Comparison of ENCODE assay signal across 9 mouse cellular contexts in the genomic region with DNA sequence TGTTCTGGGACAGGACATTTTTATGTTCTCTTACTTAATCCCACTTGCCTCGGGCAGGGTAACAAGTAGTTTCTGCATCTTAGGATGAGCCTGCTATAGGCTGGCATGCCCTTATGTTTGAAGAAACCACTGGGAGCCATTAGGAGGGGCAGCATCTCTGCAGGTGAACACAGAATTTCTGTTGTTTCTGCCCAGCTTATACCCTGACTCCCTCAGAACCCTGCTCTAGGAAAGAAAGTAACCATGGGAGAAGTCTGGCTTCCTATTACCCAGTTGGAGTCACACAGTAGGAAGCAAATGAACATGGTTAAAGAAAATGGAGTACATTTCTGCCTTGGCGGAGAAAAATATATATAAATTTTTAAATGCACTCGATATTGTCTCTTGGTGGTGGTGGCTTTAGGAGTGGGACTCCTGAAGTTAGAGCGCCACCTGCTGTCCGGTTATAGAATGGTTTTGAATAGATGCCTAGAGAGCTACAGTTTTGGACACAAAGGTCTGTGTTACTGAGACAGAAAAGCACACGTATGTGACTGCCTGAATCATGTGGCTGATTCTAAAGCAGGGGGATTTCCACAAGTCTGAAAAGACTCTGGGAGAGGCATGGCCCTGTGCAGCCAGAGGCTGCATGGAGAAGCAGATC. TPM values are rescaled to one million over a fixed set of nuclear protein-coding genes. Genes with fewer than 3 reads are reported as not detected.
DNase-seq lines count a peak whose midpoint lies in the region; ATAC-seq and TF ChIP-seq lines count a peak whose summit lies in the region.
"Had no signal": no experiment of that assay in that cellular context is flagged by ENCODE, and none has a peak within 500 bp of the region (broad histone marks: within the 10 kb centered on the region; RNA-seq: fewer than 3 reads in every experiment).

No protein-coding gene starts in this region.

- peak; percentile 56; the same call in 1 of the 2 replicates for ATAC-seq in cerebellum, adult (ENCODE audit: insufficient number of reproducible peaks, low FRiP score, low TSS enrichment)
- peak; percentile 85 for ATAC-seq in forebrain, embryonic 15.5 days (replicated peaks)

- H3K27me3 ChIP-seq in forebrain, embryonic 15.5 days, result no peaks in the 10 kb centered on the region
- H3K27me3 ChIP-seq: stomach, embryonic 15.5 days had no signal

- no peak overlapping the region; the same call in 1 of the 2 replicates for H3K4me2 ChIP-seq in forebrain, embryonic 15.5 days (replicated peaks)
- H3K4me2 ChIP-seq: stomach, embryonic 15.5 days had no signal

- no peaks in the 10 kb centered on the region for H3K36me3 ChIP-seq in forebrain, embryonic 15.5 days
- H3K36me3 ChIP-seq: stomach, embryonic 15.5 days had no signal

- no peak for TF ChIP-seq POLR2A in lung, adult 2 months (IDR thresholded peaks at IDR 0.05; ENCODE audit: borderline replicate concordance, extremely low read depth, low read depth, low read length)

- peak; percentile 36 for DNase-seq in ES-CJ7 (ENCODE audit: low read depth, low spot score)
- peak; percentile 82 to 86 for DNase-seq in heart, postnatal 36 days
- DNase-seq in large intestine, adult 2 months (ENCODE audit: low read depth, low spot score), result peak; percentile 11
- DNase-seq in lung, adult 2 months, result peak; percentile 76
- peak; percentile 55 for DNase-seq in ovary, postnatal 10 days (ENCODE audit: low spot score)
- peak; percentile 31 to 51 for DNase-seq in urinary bladder, adult 18-20 months (ENCODE audit: low spot score in 2 of 2)

- H3K4me3 ChIP-seq in forebrain, embryonic 15.5 days, result no peak overlapping the region
- H3K4me3 ChIP-seq in lung, adult 2 months (replicated peaks; ENCODE audit: extremely low read depth, low read depth, low read length), result no peak overlapping the region
- H3K4me3 ChIP-seq: stomach, embryonic 15.5 days had no signal

- H3K27ac ChIP-seq in forebrain, embryonic 15.5 days (replicated peaks), result no peak overlapping the region
- H3K27ac ChIP-seq: stomach, embryonic 15.5 days had no signal

- 20% methylated on average over 6 of the region's 6 CpGs for WGBS in forebrain, embryonic 15.5 days
- 15% methylated on average over 6 of the region's 6 CpGs for WGBS in large intestine, adult 2 months
- WGBS in lung, adult 2 months, result 16% methylated on average over 6 of the region's 6 CpGs

- H3K9ac ChIP-seq in forebrain, embryonic 15.5 days (replicated peaks), result 0 out of 2 replicates have a peak overlapping the region, but pooled peaks have one; percentile 18
- H3K9ac ChIP-seq: stomach, embryonic 15.5 days had no signal

- H3K4me1 ChIP-seq in forebrain, embryonic 15.5 days, result no peaks in the 10 kb centered on the region
- peaks cover 7% of the 10 kb centered on the region for H3K4me1 ChIP-seq in lung, adult 2 months (ENCODE audit: control insufficient read depth, insufficient read depth, low read length)
- H3K4me1 ChIP-seq: stomach, embryonic 15.5 days had no signal

- H3K9me3 ChIP-seq in forebrain, embryonic 15.5 days, result no peaks in the 10 kb centered on the region
- H3K9me3 ChIP-seq: stomach, embryonic 15.5 days had no signal

- peak; percentile 30; the same call in 1 of the 2 replicates for TF ChIP-seq CTCF in lung, adult 2 months (IDR thresholded peaks at IDR 0.05; ENCODE audit: insufficient read depth, low read length)

- intact Hi-C loops in heart, postnatal 36 days (cut with DNase I), result loop anchor here (1.0 to 10.0 kb wide), 7 partner anchors 67 to 1008 kb away; a partner anchor contains a TSS

RNA-seq across cellular contexts. Expression of a gene that starts 47.5 kb away (rescaled TPM):
- polyA plus RNA-seq in forebrain, embryonic 15.5 days (2015; fragmentation: Nextera tagmentation; extraction: Ambion mirVana), result not detected in 2 replicates
- total RNA-seq in heart, postnatal 36 days (2021), result under 1 TPM; 0.28 to 0.68 TPM
- polyA plus RNA-seq in large intestine, adult 2 months (2012; rRNA removed), result not detected in 2 replicates
- not detected in 2 replicates for polyA plus RNA-seq in lung, adult 2 months (2012; rRNA removed)
- polyA plus RNA-seq: stomach, embryonic 15.5 days had no signal

Comparison
In these comparisons a context has a peak if more than half of its experiments do, and no peak if none do; other contexts are left out.
1. DNase-seq: peak in every context shown above with its lines; median percentile 84 in heart, postnatal 36 days; 76 in lung, adult 2 months; 55 in ovary, postnatal 10 days; 41 in urinary bladder, adult 18-20 months; 36 in ES-CJ7; 11 in large intestine, adult 2 months.